Mouse (Mus musculus): ENCODE measurements around the gene Frmd8.

The Frmd8 gene

DNA sequence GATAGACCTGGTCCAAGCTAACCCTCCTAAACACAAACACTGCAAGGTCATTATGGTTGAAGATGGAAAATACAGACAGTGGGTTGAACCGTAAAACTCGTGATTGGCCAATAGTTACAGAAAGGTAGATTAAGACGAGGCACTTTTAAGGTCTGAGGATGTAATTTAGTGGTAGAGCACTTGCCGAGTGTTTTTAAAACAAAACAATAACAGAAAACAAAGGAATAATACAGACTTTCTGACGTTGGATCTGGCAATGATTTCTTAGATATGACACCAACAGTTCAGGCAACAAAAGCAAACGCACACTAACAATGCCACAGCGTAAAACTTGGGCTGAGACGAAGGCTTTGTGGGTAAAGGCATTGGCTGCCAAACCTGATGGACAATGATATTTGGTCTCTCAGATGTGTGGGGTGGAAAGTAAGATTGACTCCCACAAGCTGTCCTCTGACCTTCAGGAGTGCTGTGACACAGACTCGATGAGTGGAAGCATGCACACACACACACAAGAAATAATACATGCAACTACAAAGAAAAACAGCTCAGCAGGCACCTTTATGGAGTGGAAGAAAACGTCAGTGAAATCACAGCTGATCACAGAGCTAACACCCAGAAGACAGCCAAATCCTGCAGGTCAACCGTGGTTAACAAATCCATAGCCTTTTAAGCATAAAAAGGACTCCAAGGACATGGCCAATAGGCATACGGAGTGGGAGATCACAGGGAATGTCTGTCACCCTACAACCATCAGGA is 36.8 kb downstream of the Frmd8 start:
- DNase-seq (ENCODE audit: low read depth, low spot score) = no peak

DNA sequence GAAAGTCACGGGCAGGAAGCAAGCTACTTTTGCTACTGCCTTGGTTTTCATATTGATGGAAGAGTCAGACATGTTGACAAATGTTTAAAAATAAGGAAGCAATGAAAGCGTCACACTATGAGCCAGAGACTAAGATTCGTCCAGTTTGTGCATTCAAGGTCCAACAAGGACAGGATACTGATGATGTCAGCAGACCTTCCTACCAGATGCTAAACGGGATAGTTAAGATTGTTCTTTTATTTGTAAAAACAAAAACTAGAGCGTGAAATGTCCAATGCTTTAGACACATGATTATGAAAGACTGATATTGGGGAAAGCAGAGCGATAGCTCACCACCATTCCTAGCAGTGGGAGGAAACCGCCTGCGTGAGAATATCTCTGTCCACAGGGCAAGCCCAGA is 37.5 kb downstream of the Frmd8 start:
- DNase-seq (ENCODE audit: low read depth, low spot score) = no peak

DNA sequence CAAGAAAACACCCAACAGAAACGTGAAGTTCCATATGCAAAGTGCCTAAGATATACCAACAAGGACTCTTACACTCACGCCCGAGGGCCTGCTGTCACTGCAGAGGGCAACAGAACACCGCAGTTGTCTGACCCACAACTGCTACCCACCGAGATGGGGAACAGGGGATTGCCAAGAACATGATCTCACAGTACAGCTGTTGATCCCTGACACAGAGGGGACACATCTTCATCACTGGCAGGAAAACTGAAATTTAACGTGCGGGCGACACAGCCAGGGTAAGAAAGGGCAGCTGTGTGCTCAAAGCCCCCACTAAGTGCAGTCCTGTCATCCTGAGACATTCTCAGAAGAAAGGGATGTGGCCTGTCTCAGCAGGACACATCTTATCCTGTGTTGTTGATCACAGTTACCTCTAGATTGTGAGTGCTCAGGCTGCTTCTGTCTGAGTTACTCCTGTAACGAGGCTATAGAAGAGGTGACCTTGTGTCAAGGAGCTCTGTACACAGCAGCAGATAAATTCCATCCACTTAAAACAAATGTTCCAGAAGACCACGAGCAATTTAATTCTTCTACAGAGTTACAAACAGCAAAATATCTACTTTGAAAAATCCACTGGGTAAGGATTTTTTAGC is 38.0 kb downstream of the Frmd8 start:
- DNase-seq (ENCODE audit: low read depth, low spot score) = no peak

DNA sequence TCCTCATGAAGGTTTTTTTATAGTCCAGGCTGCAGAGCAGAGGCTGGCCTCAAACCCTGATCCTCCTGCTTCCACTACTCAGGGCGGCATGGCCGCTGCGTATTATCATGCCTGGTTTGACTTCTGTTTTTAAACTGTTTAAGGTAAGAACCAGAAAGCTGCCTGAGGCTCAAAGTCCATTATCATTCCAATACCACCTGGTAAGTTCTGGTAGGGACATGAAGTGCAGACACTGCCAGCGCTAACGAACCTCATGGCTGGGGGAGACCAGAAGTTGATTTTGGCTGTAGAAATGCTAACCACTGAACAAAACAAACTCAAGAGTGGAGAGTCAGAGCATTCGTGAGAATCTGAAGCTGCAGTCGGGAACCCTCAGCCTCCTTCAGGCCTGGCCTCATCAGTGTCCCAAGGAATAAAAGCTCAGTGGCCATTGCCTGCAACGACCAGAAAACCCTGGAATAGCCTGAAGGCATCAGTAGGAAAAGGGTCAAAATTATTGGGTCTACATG is 39.1 kb downstream of the Frmd8 start:
- DNase-seq (ENCODE audit: low read depth, low spot score) = no peak

DNA sequence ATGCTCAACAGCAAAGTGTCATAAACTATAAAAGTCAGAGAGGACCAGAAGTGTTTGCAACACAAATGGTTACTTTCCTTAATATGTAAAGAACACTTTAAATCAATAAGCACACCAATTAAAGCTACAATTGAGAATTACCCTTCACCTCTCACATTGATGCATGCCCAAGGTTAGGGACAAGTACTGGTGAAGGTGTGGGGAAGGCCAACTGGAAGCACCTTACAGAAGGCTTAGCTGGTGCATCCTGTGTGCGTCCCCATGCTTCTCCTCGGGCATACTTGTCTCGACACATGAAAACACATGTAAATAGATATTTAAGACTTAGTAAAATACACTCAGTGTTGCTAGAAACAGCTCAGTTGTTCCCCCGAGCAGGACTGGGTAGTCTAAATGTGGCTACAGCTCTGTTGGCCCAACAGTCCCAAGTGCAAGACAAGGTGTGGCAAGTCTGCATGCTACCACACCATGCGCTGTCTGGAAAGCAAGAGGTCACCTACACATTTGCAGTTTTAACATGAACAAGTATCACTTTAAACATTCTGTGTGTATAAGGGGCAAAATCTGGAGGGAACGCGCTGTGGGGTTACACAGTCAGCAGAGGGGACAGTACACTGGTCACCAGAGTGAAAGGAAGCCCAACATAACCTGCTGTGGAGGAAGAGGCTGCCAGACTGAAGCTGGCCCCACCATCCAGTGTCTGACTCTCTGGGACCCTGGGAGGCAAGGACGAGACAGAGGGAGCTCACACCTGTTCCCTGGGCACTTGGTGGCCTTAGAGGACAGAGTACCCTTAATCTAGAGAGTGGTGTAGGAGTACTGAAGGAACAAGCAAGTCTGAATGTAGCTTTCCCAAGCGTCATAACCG is 39.8 kb downstream of the Frmd8 start:
- DNase-seq (ENCODE audit: low read depth, low spot score) = no peak

DNA sequence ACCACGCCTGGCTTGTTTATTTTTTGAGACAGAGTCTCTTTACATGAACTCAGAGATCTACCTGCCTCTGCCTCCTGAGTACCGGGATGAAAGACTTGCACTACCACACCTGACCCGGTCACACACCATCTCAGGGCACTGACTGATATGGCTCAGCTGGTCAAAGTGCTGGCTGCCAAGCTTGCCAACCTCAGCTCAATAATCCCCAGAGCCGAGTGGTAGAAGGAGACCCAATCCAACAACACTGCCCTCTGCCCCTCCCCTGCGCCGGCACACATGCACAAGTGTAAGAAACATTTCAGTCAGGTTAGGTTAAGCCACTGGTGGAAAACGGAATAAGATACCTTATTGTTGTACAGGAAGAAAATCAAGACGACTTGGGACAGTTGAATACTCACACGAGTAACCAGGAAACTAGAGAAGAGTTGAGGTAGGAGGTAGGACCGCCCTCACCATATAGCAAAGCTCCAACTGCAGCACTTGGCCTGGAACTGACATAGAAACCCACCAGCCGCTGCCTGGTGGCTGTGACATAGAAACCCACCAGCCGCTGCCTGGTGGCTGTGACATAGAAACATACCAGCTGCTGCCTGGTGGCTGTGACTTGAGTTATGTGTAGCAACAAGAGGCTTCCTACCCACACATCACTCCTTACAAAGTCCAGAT is 40.7 kb downstream of the Frmd8 start:
- DNase-seq (ENCODE audit: low read depth, low spot score) = no peak

DNA sequence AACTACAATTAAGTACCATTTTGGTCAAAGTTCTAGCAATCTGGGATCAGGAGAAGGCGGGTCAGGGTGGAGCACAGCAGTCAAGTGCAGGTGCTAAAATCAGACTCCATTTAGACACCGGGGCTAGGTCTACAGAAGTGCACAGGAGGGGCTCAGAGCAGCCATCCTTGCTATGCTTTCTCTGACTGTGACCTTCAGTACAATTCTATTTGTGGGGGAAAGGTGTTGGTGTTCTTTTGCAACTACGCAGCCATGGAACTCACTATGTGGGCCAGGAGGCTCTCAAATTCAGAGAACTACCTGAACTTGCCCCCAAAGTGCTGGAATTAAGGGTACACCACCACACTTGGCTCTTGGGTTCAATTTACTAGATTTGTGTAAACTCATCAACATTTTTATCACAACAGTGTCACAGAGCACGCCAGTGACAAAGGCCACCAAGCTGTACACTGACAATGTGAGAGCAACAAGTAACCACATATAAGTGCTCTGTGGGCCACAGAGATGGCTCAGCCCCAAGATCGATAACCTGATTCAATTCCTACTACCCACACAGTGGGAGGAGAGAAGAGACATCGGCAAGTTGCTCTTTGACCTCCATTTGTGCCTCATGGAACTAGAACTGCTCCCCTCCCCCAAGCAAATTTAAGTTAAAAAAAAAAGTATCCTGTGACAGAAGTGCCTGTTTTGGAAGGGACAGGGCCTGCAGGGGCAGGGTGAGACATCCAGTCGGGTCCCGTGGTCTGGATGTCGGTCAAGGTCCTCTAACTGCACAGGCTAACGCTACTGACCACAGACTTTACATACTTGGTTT is 41.6 kb downstream of the Frmd8 start:
- DNase-seq (ENCODE audit: low read depth, low spot score) = no peak

DNA sequence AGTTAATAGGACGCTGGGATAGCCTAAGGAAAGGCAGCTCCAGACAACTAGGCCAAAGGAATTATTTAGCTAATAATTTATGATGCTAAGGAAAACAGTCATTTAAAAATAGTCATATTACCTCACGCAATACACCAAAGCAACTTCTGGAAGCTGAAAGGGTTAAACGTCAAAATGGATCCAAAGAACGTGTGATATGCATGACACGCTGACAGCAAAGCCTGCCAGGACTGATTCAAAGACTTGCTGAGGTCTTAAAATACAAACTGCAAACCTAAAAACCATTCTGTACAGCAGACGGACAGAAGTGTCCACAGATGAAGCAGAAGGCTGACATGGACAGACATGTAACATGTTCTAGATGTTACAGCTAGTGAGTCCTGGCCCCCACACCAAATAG is 42.7 kb downstream of the Frmd8 start:
- no peak for DNase-seq (ENCODE audit: low read depth, low spot score)

DNA sequence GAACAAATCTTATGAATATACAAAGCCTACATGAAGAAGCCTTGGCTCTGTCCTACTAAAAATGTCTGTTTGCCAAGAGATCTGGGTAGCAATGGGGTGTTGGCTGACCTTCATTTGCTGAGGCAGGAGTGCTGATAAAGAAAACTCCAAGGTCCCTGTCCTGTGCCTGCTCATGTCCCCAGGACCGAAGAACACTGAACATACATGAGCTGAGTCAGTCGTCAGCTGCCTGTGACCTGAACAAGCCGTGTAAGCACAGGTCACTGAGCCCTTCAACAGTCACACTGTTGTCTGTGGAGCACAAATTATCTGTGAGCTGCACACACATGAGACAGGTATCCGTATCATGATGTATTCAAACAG is 43.1 kb downstream of the Frmd8 start:
- DNase-seq (ENCODE audit: low read depth, low spot score) = no peak

DNA sequence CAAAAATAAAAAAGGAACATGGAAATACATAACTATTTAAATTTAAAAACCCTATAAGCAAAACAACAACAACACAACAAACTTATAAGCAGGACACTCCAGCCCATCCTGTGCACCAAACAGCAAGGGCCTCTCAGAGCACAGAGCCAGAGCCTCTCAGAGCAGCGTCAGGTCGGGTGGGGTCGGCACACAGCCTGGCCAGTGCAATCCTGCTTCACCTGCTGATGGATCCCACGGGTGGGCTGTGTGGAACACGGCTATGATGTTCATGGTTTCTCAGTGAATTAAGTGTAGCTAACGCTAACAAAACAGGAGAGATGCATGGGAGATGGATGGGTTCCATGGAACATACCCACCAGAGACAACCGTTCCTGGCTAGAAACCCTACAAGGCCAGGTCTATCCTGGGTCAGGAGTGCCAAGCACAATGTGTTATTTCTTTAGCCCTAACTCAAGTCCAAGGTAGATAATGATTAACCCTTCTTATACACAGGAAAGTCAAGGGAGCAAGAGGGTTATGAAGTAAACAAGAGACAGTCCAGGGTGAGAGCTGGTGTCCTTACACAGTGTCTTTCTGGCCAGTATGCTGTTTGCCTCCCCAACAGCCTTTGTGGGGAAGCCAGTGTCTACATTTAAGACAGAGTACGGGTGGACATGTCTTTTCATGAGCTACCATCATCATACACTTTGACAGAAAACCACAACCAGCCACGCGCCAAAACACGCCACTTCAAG is 43.7 kb downstream of the Frmd8 start:
- DNase-seq (ENCODE audit: low read depth, low spot score) = no peak

DNA sequence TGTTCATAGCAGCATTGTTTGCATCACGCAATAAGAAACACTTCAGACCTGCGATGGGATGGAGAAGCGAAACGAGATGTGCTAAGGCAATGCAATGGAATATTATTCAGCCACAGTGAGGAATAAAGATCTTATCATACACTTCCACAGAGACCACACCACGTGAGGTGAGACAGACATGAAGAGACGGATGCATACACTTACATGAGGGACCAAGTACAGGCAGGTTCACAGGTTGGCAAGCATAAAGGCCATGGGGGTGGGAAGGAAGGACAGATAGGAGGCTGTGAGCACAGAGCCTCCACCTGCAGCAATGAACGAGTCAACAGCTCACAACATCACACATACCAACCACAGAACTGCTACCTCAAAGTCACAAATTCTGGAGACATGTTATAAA is 44.3 kb downstream of the Frmd8 start:
- DNase-seq (ENCODE audit: low read depth, low spot score) = no peak

DNA sequence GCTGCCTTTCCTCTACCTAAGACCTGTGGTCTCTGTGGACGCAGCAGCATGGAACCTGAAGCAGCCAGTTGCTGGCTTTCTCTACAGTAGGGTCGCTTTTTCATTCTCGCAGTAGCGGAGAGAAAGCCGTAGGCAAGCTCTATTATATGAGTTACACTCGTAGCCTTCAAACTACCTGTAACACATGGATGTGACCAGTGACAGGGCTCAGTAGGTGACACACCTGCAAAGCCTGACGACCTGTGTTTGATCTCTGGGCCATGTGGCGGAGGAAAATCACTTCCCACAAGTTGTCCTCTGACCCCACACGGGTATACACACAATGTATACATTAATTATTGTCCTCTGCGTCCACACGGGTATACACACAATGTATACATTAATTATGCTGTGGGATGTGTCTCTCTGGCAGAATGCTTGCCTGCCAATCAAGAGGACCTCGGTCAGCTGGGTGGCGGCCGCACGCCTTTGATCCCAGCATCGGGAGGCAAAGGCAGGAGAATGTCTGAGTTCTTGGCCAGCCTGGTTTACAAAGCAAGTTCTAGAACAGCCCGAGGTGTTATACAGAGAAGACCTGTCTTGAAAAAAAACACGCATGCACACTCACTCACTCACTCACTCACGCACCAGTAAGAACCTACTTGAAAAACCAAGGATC is 45.0 kb downstream of the Frmd8 start:
- DNase-seq (ENCODE audit: low read depth, low spot score) = no peak

DNA sequence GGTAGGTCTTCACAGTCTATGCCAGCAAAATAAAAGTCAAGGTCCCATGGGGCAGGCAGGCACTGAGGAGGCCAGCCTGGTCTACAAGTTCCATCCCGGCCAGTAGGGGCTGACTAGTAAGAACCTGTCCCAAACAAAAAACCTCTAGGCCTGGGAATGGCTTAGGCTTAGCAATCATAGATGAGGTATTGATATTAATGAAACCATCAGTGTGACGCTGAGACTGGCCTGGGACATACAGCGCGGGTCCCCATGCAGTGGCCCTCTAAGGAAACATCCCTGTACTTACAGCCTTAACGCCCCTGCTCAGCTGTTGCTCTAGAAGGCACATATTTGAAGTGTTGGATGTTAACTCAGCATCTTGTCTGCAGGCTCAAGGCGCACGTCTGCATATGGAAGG is 46.2 kb downstream of the Frmd8 start:
- DNase-seq (ENCODE audit: low read depth, low spot score) = no peak

DNA sequence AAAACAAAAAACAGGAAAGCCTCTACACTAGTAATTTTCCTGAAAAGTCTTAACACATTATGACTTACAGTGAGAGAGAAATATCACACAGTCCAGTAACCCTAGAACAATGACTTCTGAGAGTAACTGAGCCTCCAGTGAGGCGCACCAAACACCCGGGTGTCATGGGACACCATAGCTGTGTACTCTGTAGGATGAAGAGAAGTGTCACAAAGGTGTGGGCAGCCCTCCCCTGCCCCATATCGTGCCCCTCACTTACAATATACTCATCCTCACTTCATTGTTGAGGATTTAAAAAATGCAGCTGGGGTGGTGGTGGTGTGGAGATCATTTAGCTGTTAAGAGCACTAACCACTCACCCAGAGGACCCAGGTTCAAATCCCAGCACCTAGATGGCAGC is 46.9 kb downstream of the Frmd8 start:
- DNase-seq (ENCODE audit: low read depth, low spot score) = no peak

DNA sequence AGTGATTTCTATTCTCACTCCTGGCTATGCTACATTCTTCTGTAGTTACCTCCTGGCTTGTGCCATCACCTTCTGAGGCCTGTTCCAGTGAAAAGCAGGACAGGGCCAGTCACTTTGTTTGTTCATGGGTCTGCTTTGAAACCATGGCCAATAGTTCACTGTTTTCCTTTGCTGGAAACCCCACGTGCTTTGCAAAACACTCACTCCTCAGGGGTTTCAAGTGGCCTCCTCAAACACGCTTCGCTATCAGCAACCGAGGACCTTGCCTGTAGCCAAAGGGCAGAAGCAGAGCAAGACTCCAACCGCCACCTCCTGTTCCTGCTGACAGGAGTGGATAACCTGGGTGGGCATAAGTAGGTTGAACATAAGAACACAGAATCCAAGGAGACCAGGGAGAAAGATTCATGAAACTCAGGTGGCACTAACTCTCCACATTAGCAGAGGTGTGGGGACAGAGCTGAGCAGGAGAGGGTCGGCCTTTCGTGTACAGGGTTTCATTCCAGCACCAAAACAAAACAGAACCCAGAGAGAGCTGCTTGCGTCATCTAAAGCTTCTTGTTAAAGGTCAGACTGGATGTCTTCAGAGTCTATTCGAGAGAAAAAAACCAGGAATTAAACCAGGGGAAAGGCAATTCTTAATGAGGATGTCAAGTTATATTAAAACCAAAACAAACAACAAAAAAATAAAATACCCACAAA is 47.5 kb downstream of the Frmd8 start:
- no peak for DNase-seq (ENCODE audit: low read depth, low spot score)

DNA sequence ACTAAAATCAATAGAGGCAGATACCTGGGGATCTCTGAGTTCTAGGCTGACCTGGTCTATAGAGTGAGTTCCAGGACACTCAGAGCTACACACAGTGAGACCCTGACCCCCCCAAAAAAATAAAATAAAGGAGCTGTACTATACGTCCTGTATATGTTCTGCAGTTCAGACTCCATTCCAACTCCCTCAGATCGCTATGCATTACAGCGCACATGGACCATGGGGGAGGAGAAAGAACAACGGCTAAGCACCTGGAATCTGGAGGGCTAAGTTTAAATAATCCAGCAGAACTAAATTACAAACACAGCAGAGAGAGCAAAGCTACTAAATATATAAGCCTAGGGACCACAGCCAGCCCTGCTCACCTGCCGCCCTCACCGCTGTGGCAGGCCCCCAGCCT is 48.0 kb downstream of the Frmd8 start:
- DNase-seq (ENCODE audit: low read depth, low spot score) = no peak

DNA sequence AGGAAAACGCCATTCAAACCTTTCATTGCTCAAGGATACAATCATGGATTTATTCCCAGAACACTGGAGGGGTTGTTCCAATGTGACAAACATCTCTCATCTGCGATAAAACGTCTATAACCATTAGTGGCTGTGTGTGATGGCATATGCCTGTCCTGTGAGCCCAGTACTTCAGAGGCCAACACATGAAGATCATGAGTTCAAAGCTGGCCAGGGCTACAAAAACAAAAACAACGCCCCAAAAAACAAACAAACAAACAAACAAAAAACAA is 48.4 kb downstream of the Frmd8 start:
- DNase-seq (ENCODE audit: low read depth, low spot score) = no peak

DNA sequence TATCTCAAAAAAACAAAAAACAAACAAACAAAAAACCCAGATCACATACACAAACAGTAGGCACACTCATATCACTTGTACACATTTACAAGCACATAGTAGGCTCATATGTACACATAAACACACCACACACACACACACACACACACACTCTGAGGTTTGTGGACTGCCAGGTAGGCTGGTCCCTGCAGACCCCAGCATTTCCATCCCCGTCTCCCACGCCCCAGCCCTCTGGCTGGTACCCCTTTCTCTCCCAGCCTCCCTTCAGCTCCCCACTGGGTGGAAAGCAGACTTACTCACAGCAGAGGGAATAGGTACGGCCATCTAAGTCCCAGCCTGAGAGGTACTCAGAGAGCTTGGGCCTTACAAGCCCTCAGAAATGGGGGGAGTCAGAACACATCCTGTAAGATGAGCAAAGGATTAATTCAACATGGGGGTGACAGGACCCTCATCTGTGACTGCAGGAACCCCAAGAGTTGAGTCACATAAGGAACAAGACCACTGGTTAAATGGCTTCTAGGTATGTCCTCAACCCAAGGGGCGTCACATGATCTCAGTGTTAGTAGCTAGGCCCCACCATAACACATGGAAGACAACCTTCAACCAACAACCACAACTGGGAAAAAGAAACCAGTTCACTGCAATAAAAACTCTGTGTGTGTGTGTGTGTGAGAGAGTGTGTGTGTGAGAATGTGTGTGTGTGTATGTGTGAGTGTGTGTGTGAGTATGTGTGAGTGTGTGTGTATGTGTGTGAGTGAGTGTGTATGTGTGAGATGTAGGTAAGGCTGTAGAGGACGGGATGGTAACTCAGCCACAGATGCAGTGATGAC is 49.0 kb downstream of the Frmd8 start:
- no peak for DNase-seq (ENCODE audit: low read depth, low spot score)

Data from c-Kit-negative CD71-positive TER-119-positive erythroid progenitor cells, embryonic 14.5 days (primary cell).